Mouse (Mus musculus): ENCODE measurements around the gene Trpm5. TPM values are rescaled to one million over a fixed set of nuclear protein-coding genes. Genes with fewer than 3 reads are reported as not detected.

Gene Trpm5
- total RNA-seq, 1 experiment = 1.0 TPM

GRCm38 (mm10) chr7:143106062-143106461 lies 11.6 kb upstream of the Trpm5 start, which contains the start of gene Kcnq1:
Kcnq1 (plus strand) TSS chr7:143106362.
- Histone ChIP-seq H3K27ac (ENCODE audit: insufficient read depth, low read depth, low read length, poor library complexity, severe bottlenecking) (no peak within 1 kb of the TSS), H3K4me1 (ENCODE audit: control insufficient read depth in 2 of 2, insufficient read depth in 2 of 2, low read length in 2 of 2, poor library complexity in 1 of 2) (no peaks in the 10 kb centered on the region), H3K9ac (ENCODE audit: insufficient read depth, low read depth, low read length, poor library complexity, severe bottlenecking) (peak within 1 kb of the TSS; percentile 16; the same call in 1 of the 2 replicates), H3K4me3 (ENCODE audit: insufficient read depth in 1 of 2, low read depth in 1 of 2, low read length in 2 of 2, poor library complexity in 1 of 2, severe bottlenecking in 1 of 2) (peak within 1 kb of the TSS; percentile 64 to 75), H3K9me3 (ENCODE audit: control insufficient read depth, insufficient read depth, low read depth, low read length) (no peaks in the 10 kb centered on the region), H3K36me3 (ENCODE audit: control insufficient read depth, insufficient read depth, low read length, poor library complexity, severe bottlenecking) (no peaks in the 10 kb centered on the region)
- TF ChIP-seq CHD2 (IDR thresholded peaks at IDR 0.05; ENCODE audit: low read depth, low read length) (no peak), ZC3H11A (IDR thresholded peaks at IDR 0.05; ENCODE audit: borderline replicate concordance, low read depth, low read length) (no peak), HCFC1 (IDR thresholded peaks at IDR 0.05; ENCODE audit: borderline replicate concordance, insufficient read depth, low read length) (no peak), ZNF384 (IDR thresholded peaks at IDR 0.05; ENCODE audit: low read depth, low read length) (no peak), MAFK (IDR thresholded peaks at IDR 0.05; ENCODE audit: insufficient read depth, low read depth, low read length) (no peak)
- in situ Hi-C loops (cut with MboI; ENCODE audit: low sequenced_read_pairs in 2 of 2, unreplicated experiment in 2 of 2) = no loop called here
- no peak for DNase-seq (ENCODE audit: low read depth, low spot score)

GRCm38 (mm10) chr7:143105258-143105897 lies 10.9 kb upstream of the Trpm5 start:
- in situ Hi-C loops (cut with MboI; ENCODE audit: low sequenced_read_pairs in 2 of 2, unreplicated experiment in 2 of 2) = no loop called here
- no peak for TF ChIP-seq CHD2 (IDR thresholded peaks at IDR 0.05; ENCODE audit: low read depth, low read length)
- no peak for TF ChIP-seq ZC3H11A (IDR thresholded peaks at IDR 0.05; ENCODE audit: borderline replicate concordance, low read depth, low read length)
- TF ChIP-seq HCFC1 (IDR thresholded peaks at IDR 0.05; ENCODE audit: borderline replicate concordance, insufficient read depth, low read length) = no peak
- TF ChIP-seq MAFK (IDR thresholded peaks at IDR 0.05; ENCODE audit: insufficient read depth, low read depth, low read length) = no peak
- no peak for TF ChIP-seq ZNF384 (IDR thresholded peaks at IDR 0.05; ENCODE audit: low read depth, low read length)
- no peaks in the 10 kb centered on the region for H3K4me1 ChIP-seq (ENCODE audit: control insufficient read depth in 2 of 2, insufficient read depth in 2 of 2, low read length in 2 of 2, poor library complexity in 1 of 2)
- DNase-seq (ENCODE audit: low read depth, low spot score) = no peak
- no peak overlapping the region for H3K27ac ChIP-seq (ENCODE audit: insufficient read depth, low read depth, low read length, poor library complexity, severe bottlenecking)
- H3K36me3 ChIP-seq (ENCODE audit: control insufficient read depth, insufficient read depth, low read length, poor library complexity, severe bottlenecking) = no peaks in the 10 kb centered on the region
- H3K9ac ChIP-seq (ENCODE audit: insufficient read depth, low read depth, low read length, poor library complexity, severe bottlenecking) = no peak overlapping the region
- H3K4me3 ChIP-seq (ENCODE audit: insufficient read depth in 1 of 2, low read depth in 1 of 2, low read length in 2 of 2, poor library complexity in 1 of 2, severe bottlenecking in 1 of 2) = no peak overlapping the region
- H3K9me3 ChIP-seq (ENCODE audit: control insufficient read depth, insufficient read depth, low read depth, low read length) = no peaks in the 10 kb centered on the region

- Histone ChIP-seq H3K4me1 (ENCODE audit: control insufficient read depth in 2 of 2, insufficient read depth in 2 of 2, low read length in 2 of 2, poor library complexity in 1 of 2) (no peaks in the 10 kb centered on the region), H3K27ac (ENCODE audit: insufficient read depth, low read depth, low read length, poor library complexity, severe bottlenecking) (no peak overlapping the region), H3K9ac (ENCODE audit: insufficient read depth, low read depth, low read length, poor library complexity, severe bottlenecking) (no peak overlapping the region), H3K36me3 (ENCODE audit: control insufficient read depth, insufficient read depth, low read length, poor library complexity, severe bottlenecking) (no peaks in the 10 kb centered on the region), H3K4me3 (ENCODE audit: insufficient read depth in 1 of 2, low read depth in 1 of 2, low read length in 2 of 2, poor library complexity in 1 of 2, severe bottlenecking in 1 of 2) (no peak overlapping the region), H3K9me3 (ENCODE audit: control insufficient read depth, insufficient read depth, low read depth, low read length) (no peaks in the 10 kb centered on the region)
- in situ Hi-C loops (cut with MboI; ENCODE audit: low sequenced_read_pairs in 2 of 2, unreplicated experiment in 2 of 2) = no loop called here
- TF ChIP-seq HCFC1 (IDR thresholded peaks at IDR 0.05; ENCODE audit: borderline replicate concordance, insufficient read depth, low read length) (no peak), MAFK (IDR thresholded peaks at IDR 0.05; ENCODE audit: insufficient read depth, low read depth, low read length) (no peak), CHD2 (IDR thresholded peaks at IDR 0.05; ENCODE audit: low read depth, low read length) (no peak), ZNF384 (IDR thresholded peaks at IDR 0.05; ENCODE audit: low read depth, low read length) (no peak), ZC3H11A (IDR thresholded peaks at IDR 0.05; ENCODE audit: borderline replicate concordance, low read depth, low read length) (no peak)
- DNase-seq (ENCODE audit: low read depth, low spot score) = no peak
Observed at GRCm38 (mm10) chr7:143100759-143101158, 6.3 kb upstream of the Trpm5 start.

GRCm38 (mm10) chr7:143095554-143095907 lies 1.1 kb upstream of the Trpm5 start:
- no peak for TF ChIP-seq MAFK (IDR thresholded peaks at IDR 0.05; ENCODE audit: insufficient read depth, low read depth, low read length)
- TF ChIP-seq HCFC1 (IDR thresholded peaks at IDR 0.05; ENCODE audit: borderline replicate concordance, insufficient read depth, low read length) = no peak
- TF ChIP-seq CHD2 (IDR thresholded peaks at IDR 0.05; ENCODE audit: low read depth, low read length) = no peak
- no peak for TF ChIP-seq ZNF384 (IDR thresholded peaks at IDR 0.05; ENCODE audit: low read depth, low read length)
- Histone ChIP-seq H3K36me3 (ENCODE audit: control insufficient read depth, insufficient read depth, low read length, poor library complexity, severe bottlenecking) (no peaks in the 10 kb centered on the region), H3K9ac (ENCODE audit: insufficient read depth, low read depth, low read length, poor library complexity, severe bottlenecking) (no peak overlapping the region), H3K4me3 (ENCODE audit: insufficient read depth in 1 of 2, low read depth in 1 of 2, low read length in 2 of 2, poor library complexity in 1 of 2, severe bottlenecking in 1 of 2) (no peak overlapping the region), H3K9me3 (ENCODE audit: control insufficient read depth, insufficient read depth, low read depth, low read length) (no peaks in the 10 kb centered on the region), H3K27ac (ENCODE audit: insufficient read depth, low read depth, low read length, poor library complexity, severe bottlenecking) (no peak overlapping the region), H3K4me1 (ENCODE audit: control insufficient read depth in 2 of 2, insufficient read depth in 2 of 2, low read length in 2 of 2, poor library complexity in 1 of 2) (no peaks in the 10 kb centered on the region)
- DNase-seq (ENCODE audit: low read depth, low spot score) = no peak
- in situ Hi-C loops (cut with MboI; ENCODE audit: low sequenced_read_pairs in 2 of 2, unreplicated experiment in 2 of 2) = loop anchor here in 1 of 2 experiments (5.0 kb wide), 1 partner anchor 52 kb away; no protein-coding TSS in a partner anchor

Measured in ES-E14 (cell line).